Mouse (Mus musculus) frontal cortex, postnatal 25 days (tissue): Measurements from ENCODE around the gene Kndc1.

Experiments
- DNase-seq, 2 experiments: peaks; one replicate each; pipeline ENCODE4 v3.0.0; 2022; ENCODE audit warnings: low spot score in 2 of 2

Gene Kndc1

GRCm38 (mm10) chr7:139905261-139905660 lies 10.8 kb downstream of the Kndc1 start:
- no peak for DNase-seq

GRCm38 (mm10) chr7:139905661-139906060 lies 11.2 kb downstream of the Kndc1 start:
- no peak for DNase-seq

DNA sequence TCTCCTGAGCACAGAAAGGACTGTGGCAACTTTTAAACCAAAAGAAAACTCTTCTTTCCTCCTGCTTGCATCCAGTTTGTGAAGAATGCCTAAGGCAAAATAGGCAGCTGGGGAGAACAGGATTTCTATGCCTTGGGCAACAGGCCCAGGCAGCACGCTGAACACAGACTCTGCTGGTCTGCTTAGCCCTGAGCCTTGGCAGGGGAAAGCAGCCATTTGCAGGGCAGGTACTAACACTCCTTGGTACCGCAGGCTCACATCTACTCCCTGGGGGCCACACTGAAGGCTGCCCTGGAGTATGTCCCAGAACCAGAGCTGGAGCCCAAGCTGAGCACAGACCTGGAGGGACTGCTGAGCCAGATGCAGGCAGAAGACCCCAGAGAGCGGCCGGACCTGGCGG lies 13.7 kb downstream of the Kndc1 start:
- no peak for DNase-seq

GRCm38 (mm10) chr7:139909469-139909868 lies 15.0 kb downstream of the Kndc1 start:
- no peak for DNase-seq

DNA sequence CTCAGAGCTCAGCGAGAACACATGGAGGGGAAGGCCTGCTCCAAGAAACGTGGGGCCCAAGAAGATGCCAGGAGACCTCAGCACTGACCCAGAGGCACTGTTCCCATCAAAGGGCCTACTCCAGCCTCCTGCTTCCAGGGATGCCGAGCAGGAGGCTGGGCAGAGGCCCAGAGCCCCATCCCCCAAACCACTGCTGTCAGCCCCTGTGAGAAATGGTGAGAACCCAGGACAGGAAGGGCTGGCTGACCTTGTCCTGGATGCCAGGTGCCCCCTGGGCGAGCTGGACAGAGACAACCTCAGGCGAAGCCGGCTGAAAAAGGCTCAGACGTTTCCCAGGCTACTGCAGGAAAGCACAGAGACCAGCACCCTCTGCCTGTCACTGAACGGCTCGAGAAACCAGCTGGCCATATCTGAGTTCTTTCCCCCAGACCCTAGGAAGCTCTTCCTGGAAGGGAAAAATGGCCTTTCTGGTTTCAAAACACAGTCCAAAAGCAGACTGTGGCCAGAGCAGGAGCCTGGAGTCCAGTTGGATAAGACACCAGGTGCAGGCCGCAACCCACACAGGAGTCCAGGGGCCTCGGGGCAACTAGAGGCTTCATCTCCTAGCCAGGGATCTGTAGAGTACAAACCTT lies 15.8 kb downstream of the Kndc1 start:
- DNase-seq, result no peak

- DNase-seq, result no peak
These were observed 19.9 kb downstream of the Kndc1 start for GRCm38 (mm10) chr7:139914141-139915047.

- DNase-seq, result no peak
These were observed 21.3 kb downstream of the Kndc1 start for GRCm38 (mm10) chr7:139915646-139916257.

GRCm38 (mm10) chr7:139916345-139916744 lies 21.8 kb downstream of the Kndc1 start:
- no peak for DNase-seq

- DNase-seq, result no peak
These were observed 23.8 kb downstream of the Kndc1 start for GRCm38 (mm10) chr7:139918262-139918661.

DNA sequence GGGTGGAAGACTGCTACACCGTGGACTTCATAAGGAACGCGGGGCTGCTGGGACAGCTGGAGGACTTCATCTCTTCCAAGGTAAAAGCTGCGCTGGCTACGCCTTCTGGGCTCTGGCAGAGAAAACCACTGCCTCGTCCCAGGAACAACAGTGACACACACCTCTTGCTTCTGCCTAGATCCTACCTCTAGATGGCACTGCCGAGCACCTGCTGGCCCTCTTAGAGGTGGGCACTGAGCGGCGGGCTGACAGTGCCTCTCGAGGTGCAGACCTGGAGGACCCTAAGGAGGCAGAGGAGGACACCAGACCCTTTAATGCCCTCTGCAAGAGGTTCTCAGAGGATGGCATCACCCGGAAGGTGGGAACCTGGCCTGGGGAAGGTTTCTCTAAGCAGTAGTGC lies 36.2 kb downstream of the Kndc1 start:
- DNase-seq, result no peak

GRCm38 (mm10) chr7:139936705-139937104 lies 42.2 kb downstream of the Kndc1 start:
- no peak for DNase-seq

DNA sequence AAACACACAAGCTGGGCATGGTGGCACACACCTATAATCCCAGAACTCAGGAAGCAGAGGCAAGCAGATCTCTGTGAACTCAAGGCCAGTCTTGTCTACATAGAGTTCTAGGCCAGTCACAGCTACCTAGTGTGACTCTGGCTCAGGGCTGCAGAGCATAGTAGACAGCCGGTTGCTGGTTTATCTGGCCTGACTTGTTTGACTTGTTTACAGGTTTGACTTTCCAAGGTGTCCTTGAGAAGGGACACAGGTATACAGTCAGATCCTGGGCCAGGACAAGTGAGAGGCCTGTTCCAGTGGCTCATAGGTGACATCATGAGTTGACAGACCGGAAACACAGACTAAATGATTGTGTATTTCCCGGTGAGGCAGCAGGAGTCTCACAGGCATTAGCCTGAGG lies 42.6 kb downstream of the Kndc1 start:
- DNase-seq, result no peak

DNA sequence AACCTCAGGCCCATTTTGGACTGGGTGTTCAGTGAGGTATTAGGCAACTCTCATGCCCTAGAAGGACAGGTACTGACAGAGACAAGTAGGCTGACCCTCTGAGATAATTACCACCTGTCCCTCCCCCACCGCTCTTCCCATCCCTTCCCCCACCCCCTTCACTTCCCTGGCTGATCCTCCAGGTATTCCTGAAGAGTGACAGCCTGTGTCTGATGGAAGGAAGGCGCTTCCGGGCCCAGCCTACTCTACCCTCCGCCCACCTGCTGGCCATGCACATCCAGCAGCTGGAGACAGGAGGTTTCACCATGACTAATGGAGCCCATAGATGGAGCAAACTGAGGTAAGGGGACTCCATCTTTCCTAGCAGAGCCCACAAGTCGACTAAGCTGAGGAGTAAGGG lies 43.3 kb downstream of the Kndc1 start:
- no peak for DNase-seq

DNA sequence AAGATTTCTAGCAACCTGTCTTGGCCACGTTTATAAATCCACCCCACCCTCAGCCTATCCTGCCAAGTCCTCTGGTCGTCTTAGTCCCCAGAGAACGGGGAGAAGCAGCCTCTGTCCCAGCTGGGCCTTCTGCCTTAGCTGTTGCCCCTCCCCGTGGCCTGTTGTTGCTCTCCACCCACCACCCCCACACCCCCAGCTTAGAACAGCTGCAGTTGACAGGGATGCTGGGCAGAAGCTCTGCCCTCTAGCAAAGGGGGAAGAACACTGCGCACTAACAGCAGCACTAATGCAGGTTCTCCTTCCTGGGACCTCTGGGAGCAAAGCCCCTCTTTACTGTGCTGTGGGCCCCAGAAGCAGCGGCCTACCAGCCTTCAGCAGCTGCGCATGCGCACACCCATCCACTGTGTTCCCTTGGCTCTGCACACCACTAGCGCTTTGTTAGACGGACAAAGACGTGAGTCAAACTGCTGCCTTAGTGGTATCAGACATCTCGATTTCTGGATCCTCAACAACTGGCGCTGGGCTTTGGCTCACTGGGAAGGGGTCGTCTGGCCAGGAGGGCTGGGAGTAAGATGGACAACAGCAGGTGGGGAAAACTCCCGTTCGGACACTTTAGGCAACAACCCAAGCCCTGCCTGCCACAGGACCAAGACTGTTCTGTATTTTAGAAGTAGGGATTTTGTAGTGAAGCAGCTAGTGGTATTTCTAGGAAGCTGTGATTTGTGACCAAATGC lies 46.1 kb downstream of the Kndc1 start:
- DNase-seq, result no peak

- no peak for DNase-seq
These were observed 49.3 kb downstream of the Kndc1 start, which contains the start of gene Utf1 for GRCm38 (mm10) chr7:139943674-139944281. TSS of gene Utf1 (plus strand) at chr7:139943789.

DNA sequence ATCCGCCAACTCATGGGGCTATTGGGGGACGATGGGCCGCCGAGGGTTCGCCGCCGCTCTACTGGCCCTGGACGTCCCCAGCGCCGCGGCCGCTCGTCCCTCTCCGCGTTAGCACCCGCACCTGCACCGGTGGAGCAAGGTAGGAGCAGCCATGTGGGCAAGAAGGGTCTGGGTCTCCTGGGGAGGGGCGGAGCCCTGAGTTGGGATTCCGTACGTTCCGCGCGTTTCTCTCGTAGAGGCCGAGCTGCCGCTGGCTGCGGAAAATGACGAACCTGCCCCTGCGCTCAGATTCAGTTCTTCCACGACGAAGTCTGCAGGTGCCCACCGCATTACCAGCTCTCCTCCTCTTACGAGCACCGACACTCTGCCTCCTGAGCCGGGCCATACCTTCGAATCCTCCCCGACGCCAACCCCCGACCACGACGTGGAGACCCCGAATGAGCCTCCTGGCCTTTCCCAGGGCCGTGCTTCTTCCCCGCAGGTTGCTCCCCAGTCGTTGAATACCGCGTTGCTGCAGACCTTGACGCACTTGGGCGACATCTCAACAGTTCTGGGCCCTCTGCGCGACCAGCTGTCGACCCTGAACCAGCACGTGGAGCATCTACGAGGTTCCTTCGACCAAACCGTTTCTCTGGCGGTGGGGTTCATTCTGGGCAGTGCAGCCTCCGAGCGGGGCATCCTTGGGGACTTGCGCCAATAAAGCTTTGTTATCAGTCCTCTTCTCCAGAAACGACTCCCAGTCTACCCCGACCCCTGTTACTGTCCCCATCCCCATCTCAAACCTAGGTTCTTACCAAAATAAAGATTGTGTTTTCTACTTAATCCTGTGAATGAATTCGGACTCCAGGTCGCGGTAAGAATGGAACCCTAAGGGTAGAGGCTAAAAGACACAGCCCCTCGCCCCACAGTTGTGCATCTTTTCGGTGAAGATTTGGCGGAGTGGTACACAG lies 50.1 kb downstream of the Kndc1 start:
- no peak for DNase-seq

DNA sequence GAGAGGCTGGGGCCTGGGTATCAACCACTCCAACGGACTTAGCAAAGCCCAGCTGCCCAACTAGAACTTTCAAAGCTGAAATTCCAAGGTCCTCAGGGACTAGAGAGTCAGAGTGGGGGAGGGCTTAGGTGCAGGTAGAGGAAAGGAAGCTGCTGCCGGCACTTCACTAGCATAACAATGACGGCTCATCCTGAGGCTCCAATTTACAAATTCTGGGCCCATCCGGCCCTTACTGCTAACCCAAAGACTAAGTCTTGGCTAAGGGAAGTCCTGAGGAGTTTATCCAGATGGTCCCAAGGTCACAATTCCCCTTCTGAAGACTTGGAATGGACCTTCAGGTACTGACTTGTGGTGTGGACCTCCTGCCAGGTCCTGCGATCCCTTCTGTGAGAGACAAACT lies 51.0 kb downstream of the Kndc1 start:
- no peak for DNase-seq

DNA sequence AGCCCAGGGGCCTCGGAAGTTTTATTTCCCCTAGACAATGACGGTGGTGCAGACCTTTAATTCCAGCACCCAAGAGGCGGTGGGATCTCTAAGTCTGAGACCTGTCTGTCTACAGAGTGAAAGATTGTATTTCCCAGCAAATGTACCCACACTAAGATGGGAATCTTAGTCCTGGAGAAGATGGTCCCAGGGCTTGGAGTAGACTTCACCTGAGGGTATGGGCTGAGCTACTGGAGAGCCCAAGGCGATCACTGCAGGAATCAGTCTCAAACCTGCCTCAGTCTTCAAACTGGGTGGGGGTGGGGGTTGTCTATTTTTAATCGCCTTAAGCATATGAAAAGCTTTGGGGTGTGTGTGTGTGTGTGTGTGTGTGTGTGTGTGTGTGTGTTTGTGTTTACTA lies 51.5 kb downstream of the Kndc1 start:
- DNase-seq, result no peak

DNA sequence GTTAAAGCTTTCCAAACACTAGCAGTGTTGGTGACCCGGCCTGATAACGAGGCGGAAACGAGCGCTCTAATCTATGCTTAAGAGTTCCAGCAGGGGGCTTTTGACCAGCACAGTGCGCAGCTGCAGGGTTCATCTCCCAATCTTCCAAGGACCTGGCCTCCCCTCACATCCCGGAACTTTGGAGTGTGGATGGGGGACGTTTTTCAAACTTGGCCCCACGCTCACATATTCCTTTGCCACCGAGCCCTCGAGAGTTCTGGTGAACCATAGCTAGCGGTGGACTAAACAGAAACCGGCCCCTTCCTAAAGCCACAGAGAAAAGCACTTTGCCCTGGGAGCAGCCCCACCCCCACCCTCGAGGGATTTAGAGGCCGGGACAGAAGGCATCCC lies 55.4 kb downstream of the Kndc1 start:
- no peak for DNase-seq

GRCm38 (mm10) chr7:139950283-139950971 lies 55.9 kb downstream of the Kndc1 start:
- no peak for DNase-seq
